Mouse (Mus musculus): Measurements from ENCODE around the gene Fzd2. TPM values are rescaled to one million over a fixed set of nuclear protein-coding genes. Genes with fewer than 3 reads are reported as not detected.

The Fzd2 gene
- total RNA-seq, 1 experiment from 2014 or later: 4.9 TPM

GRCm38 (mm10) chr11:102619449-102619848, 15.3 kb downstream of the Fzd2 start:
- DNase-seq: no peak

- no peak for DNase-seq
Observed at GRCm38 (mm10) chr11:102623876-102624789, 19.9 kb downstream of the Fzd2 start.

GRCm38 (mm10) chr11:102624888-102625407, 20.8 kb downstream of the Fzd2 start:
- DNase-seq: no peak

GRCm38 (mm10) chr11:102627171-102627931, 23.2 kb downstream of the Fzd2 start:
- no peak for DNase-seq

- no peak for DNase-seq
Observed at GRCm38 (mm10) chr11:102628529-102628928, 24.3 kb downstream of the Fzd2 start.

- DNase-seq: no peak
Observed at GRCm38 (mm10) chr11:102629375-102629774, 25.2 kb downstream of the Fzd2 start.

- DNase-seq: no peak
Observed at GRCm38 (mm10) chr11:102630731-102631130, 26.5 kb downstream of the Fzd2 start.

GRCm38 (mm10) chr11:102631203-102631602, 27.0 kb downstream of the Fzd2 start:
- no peak for DNase-seq

GRCm38 (mm10) chr11:102632725-102633124, 28.5 kb downstream of the Fzd2 start:
- DNase-seq: no peak

- no peak for DNase-seq
Observed at GRCm38 (mm10) chr11:102633379-102633778, 29.2 kb downstream of the Fzd2 start.

- DNase-seq: no peak
Observed at GRCm38 (mm10) chr11:102636887-102637286, 32.7 kb downstream of the Fzd2 start.

- peak; percentile 44 for DNase-seq
Observed at GRCm38 (mm10) chr11:102643891-102644382, 39.7 kb downstream of the Fzd2 start.

GRCm38 (mm10) chr11:102646226-102646625, 42.0 kb downstream of the Fzd2 start:
- DNase-seq: no peak

GRCm38 (mm10) chr11:102647885-102648284, 43.7 kb downstream of the Fzd2 start:
- DNase-seq: no peak

- DNase-seq: peak; percentile 78
Observed at GRCm38 (mm10) chr11:102651381-102651780, 47.2 kb downstream of the Fzd2 start.

GRCm38 (mm10) chr11:102652844-102653243, 48.6 kb downstream of the Fzd2 start:
- no peak for DNase-seq

GRCm38 (mm10) chr11:102655888-102656287, 51.7 kb downstream of the Fzd2 start:
- no peak for DNase-seq

- no peak for DNase-seq
Observed at GRCm38 (mm10) chr11:102656326-102656926, 52.2 kb downstream of the Fzd2 start.

GRCm38 (mm10) chr11:102656931-102657330, 52.7 kb downstream of the Fzd2 start:
- DNase-seq: no peak

Data from adrenal gland, postnatal 25 days (tissue).